Mouse (Mus musculus): Measurements from ENCODE around the gene 2310034G01Rik. TPM values are rescaled to one million over a fixed set of nuclear protein-coding genes. Genes with fewer than 3 reads are reported as not detected.
A peak's percentile ranks its signal among the peaks of the same experiment; 100 is the strongest.

2310034G01Rik gene
- polyA plus RNA-seq, 1 experiment from 2014 or later: 0.17 TPM

- H3K4me3 ChIP-seq (ENCODE audit: inconsistent target): no peak overlapping the region
These were observed 25.4 kb upstream of the 2310034G01Rik start for GRCm38 (mm10) chr19:46375489-46375888.

GRCm38 (mm10) chr19:46374477-46375088, 24.5 kb upstream of the 2310034G01Rik start:
- no peak overlapping the region for H3K4me3 ChIP-seq (ENCODE audit: inconsistent target)
- H3K36me3 ChIP-seq (ENCODE audit: inconsistent target): peaks cover 33% of the 10 kb centered on the region
- 89% methylated on average over 21 of the region's 21 CpGs for WGBS (ENCODE audit: missing documents)
- H3K79me2 ChIP-seq (ENCODE audit: inconsistent target): no peaks in the 10 kb centered on the region
- no peak overlapping the region for H3K27ac ChIP-seq

More at GRCm38 (mm10) chr19:46375489-46375888, 25.4 kb upstream of the 2310034G01Rik start:
- WGBS (ENCODE audit: missing documents): 82% methylated on average over 5 of the region's 5 CpGs
- H3K36me3 ChIP-seq (ENCODE audit: inconsistent target): peaks cover 42% of the 10 kb centered on the region
- no peak overlapping the region for H3K27ac ChIP-seq
- no peaks in the 10 kb centered on the region for H3K79me2 ChIP-seq (ENCODE audit: inconsistent target)

GRCm38 (mm10) chr19:46369204-46369603, 19.1 kb upstream of the 2310034G01Rik start:
- no peak overlapping the region for H3K4me3 ChIP-seq (ENCODE audit: inconsistent target)
- whole genome bisulfite sequencing (ENCODE audit: missing documents): 31% methylated on average over 4 of the region's 4 CpGs
- H3K79me2 ChIP-seq (ENCODE audit: inconsistent target): peaks cover 12% of the 10 kb centered on the region; the same call in 1 of the 2 replicates
- no peak overlapping the region for H3K27ac ChIP-seq
- 0 out of 2 replicates have a peak, but pooled peaks cover 10% of the 10 kb centered on the region for H3K36me3 ChIP-seq (ENCODE audit: inconsistent target)

DNA sequence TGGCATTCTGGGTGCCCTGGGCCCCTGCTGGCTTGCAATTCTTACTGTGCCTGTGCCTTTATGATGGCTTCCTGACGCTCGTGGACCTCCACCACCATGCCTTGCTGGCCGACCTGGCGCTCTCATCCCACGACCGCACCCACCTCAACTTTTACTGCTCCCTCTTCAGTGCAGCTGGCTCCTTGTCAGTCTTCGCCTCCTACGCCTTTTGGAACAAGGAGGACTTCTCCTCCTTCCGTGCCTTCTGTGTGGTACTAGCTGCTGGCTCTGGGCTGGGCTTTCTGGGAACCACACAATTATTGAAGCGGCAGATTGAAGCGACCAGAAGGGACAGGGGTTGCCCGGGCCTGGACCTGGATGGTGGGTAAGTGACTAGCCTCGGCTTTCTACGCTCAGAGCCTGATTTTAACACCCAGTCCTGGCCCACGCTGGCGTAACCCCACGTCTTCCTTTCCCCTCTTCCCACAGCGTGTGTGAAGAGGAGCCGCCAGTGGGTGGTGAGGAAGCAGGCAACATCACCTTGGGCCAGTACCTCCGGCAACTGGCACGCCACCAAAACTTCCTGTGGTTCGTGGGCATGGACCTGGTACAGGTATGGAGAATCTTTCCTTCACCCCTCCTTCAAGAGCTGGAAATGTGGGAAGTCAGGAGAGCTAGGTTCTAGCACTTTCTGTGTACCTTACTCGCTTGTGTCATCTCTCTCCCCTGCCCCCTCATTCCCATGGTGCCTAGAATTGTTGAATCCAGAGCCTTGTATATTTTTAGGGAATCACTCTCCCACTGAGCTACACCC, 17.9 kb upstream of the 2310034G01Rik start:
- H3K36me3 ChIP-seq (ENCODE audit: inconsistent target): 0 out of 2 replicates have a peak, but pooled peaks cover 10% of the 10 kb centered on the region
- WGBS (ENCODE audit: missing documents): 87% methylated on average over 22 of the region's 23 CpGs
- H3K4me3 ChIP-seq (ENCODE audit: inconsistent target): no peak overlapping the region
- H3K27ac ChIP-seq: no peak overlapping the region
- H3K79me2 ChIP-seq (ENCODE audit: inconsistent target): peaks cover 12% of the 10 kb centered on the region; the same call in 1 of the 2 replicates

GRCm38 (mm10) chr19:46363294-46364009, 13.3 kb upstream of the 2310034G01Rik start:
- H3K4me3 ChIP-seq (ENCODE audit: inconsistent target): no peak overlapping the region
- no peaks in the 10 kb centered on the region for H3K36me3 ChIP-seq (ENCODE audit: inconsistent target)
- H3K27ac ChIP-seq: no peak overlapping the region
- peaks cover 23% of the 10 kb centered on the region; the same call in 1 of the 2 replicates for H3K79me2 ChIP-seq (ENCODE audit: inconsistent target)
- WGBS (ENCODE audit: missing documents): 62% methylated on average over 11 of the region's 11 CpGs

GRCm38 (mm10) chr19:46362104-46362503, 12.0 kb upstream of the 2310034G01Rik start:
- Histone ChIP-seq H3K79me2 (ENCODE audit: inconsistent target) (peaks cover 25% of the 10 kb centered on the region; the same call in 1 of the 2 replicates), H3K27ac (no peak overlapping the region), H3K36me3 (ENCODE audit: inconsistent target) (no peaks in the 10 kb centered on the region), H3K4me3 (ENCODE audit: inconsistent target) (no peak overlapping the region)
- 96% methylated on average over 8 of the region's 8 CpGs for WGBS (ENCODE audit: missing documents)

DNA sequence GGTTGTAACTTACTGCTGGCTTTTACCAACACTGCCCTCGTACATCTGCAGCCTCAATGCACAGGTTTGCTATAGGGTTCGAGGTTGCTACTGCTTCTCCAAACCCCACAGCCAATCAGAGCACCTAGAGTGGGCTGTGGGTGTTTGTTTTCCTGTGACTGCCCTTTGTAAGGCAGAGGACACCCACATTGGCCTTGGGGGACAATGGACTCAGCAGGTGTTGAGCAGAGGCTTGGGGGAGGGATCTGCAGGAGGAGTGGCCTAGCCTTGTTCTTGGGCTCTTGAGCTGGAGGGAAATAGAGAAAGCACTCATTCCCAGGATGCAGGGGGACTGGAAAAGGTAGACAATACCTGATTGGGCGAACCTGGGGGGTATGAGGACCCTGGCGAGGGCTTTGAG, 8.3 kb upstream of the 2310034G01Rik start:
- no peaks in the 10 kb centered on the region for H3K36me3 ChIP-seq (ENCODE audit: inconsistent target)
- H3K27ac ChIP-seq: peak overlapping the region; percentile 42
- peaks cover 13% of the 10 kb centered on the region; the same call in 1 of the 2 replicates for H3K79me2 ChIP-seq (ENCODE audit: inconsistent target)
- WGBS (ENCODE audit: missing documents): 40% methylated on average over 4 of the region's 4 CpGs
- H3K4me3 ChIP-seq (ENCODE audit: inconsistent target): peak overlapping the region; percentile 69; the same call in 1 of the 2 replicates

GRCm38 (mm10) chr19:46357344-46358280, 7.5 kb upstream of the 2310034G01Rik start:
- Histone ChIP-seq H3K36me3 (ENCODE audit: inconsistent target) (no peaks in the 10 kb centered on the region), H3K4me3 (ENCODE audit: inconsistent target) (peak overlapping the region; percentile 69), H3K79me2 (ENCODE audit: inconsistent target) (peaks cover 13% of the 10 kb centered on the region; the same call in 1 of the 2 replicates), H3K27ac (peak overlapping the region; percentile 42)
- WGBS (ENCODE audit: missing documents): 4% methylated on average over 25 of the region's 25 CpGs

DNA sequence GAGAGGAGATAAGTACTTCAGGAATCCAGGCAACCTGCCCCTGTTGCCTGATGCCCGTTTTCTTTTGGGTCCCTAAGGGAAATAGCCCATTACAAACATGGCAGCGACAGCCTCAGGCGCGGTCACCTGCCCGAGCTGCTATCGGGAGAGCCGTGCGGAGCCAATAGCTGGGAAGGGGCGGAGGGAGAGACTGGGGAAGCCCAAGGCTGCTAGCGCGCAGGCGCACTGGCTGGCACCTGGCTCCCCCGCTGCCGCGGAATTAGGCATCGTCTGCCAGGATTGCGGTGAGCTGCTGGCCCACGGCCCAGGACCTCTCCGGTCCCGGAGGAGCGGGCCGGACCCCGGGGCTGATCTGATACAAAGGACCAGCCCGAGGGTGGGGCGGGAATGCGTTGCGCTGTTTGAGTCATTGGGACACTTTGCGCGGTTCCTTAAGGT, 6.6 kb upstream of the 2310034G01Rik start:
- Histone ChIP-seq H3K4me3 (ENCODE audit: inconsistent target) (peak overlapping the region; percentile 69), H3K36me3 (ENCODE audit: inconsistent target) (no peaks in the 10 kb centered on the region), H3K79me2 (ENCODE audit: inconsistent target) (peaks cover 13% of the 10 kb centered on the region; the same call in 1 of the 2 replicates), H3K27ac (peak overlapping the region; percentile 47)
- WGBS (ENCODE audit: missing documents): 2% methylated on average over 28 of the region's 29 CpGs

DNA sequence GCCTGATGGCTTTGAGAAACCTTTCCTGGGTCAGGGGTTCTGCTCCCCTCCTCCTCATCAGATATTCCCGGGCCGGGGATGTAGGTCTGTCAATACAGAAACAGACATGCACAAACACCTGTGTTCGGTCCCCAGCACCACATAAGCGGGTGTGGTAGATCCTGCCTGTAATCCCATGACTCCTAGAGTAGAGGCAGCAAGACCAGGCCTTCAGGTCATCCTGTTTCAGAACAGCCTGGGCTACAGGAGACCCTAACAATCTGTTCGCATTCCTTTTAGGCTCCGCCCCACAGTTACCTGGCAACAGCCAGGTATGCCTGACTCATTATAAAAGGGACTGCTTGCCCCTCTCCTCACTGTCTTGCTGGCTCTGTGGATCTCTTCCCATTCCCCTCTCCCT, 552 bp downstream of the 2310034G01Rik start:
- no peaks in the 10 kb centered on the region for H3K79me2 ChIP-seq (ENCODE audit: inconsistent target)
- WGBS (ENCODE audit: missing documents): 56% methylated on average over 6 of the region's 6 CpGs
- H3K4me3 ChIP-seq (ENCODE audit: inconsistent target): peak overlapping the region; percentile 21
- no peak overlapping the region for H3K27ac ChIP-seq
- no peaks in the 10 kb centered on the region for H3K36me3 ChIP-seq (ENCODE audit: inconsistent target)

DNA sequence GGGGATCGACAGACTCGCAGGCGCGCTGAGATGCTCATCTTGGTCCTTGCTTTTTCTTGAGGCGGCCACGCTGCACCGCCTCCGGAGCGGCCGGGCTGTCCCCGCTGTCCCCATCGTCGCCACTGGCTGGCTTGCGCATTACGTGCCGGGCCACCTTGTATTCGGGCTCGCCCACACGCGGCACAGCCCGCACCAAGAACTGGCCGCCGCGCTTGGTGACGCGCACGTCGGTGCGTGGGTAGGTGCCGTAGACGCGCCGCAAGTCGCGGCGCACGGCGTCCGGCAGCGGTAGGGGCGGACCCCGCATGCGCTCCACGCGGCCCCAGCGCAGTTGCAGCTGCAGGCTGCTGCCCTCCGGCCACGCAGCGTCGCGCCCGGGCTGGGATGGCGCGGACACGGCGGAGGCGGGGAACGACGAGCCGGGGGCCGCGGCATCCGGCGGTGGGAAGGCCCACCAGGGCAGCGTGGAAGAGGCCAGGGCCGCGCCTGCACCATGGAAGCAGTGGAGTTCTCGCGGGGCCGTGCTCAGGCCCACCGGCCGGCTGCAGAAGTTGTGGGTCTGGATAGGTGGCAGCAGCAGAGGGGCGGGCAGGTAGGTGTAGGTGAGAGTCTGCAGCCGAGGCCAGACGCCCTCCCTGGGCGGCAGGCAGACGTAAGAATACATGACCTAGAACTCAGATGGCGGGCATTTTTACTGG, 1.2 kb downstream of the 2310034G01Rik start:
- under 1% methylated on average over 76 of the region's 78 CpGs for WGBS (ENCODE audit: missing documents)
- Histone ChIP-seq H3K79me2 (ENCODE audit: inconsistent target) (no peaks in the 10 kb centered on the region), H3K4me3 (ENCODE audit: inconsistent target) (peak overlapping the region; percentile 61), H3K27ac (no peak overlapping the region), H3K36me3 (ENCODE audit: inconsistent target) (no peaks in the 10 kb centered on the region)

GRCm38 (mm10) chr19:46347936-46348668, 2.0 kb downstream of the 2310034G01Rik start:
- Histone ChIP-seq H3K4me3 (ENCODE audit: inconsistent target) (peak overlapping the region; percentile 61), H3K79me2 (ENCODE audit: inconsistent target) (no peaks in the 10 kb centered on the region), H3K27ac (no peak overlapping the region), H3K36me3 (ENCODE audit: inconsistent target) (no peaks in the 10 kb centered on the region)
- WGBS (ENCODE audit: missing documents): 25% methylated on average over 14 of the region's 14 CpGs

- no peak overlapping the region for H3K27ac ChIP-seq
- 100% methylated on average over 1 of the region's 1 CpGs for WGBS (ENCODE audit: missing documents)
- no peak overlapping the region for H3K4me3 ChIP-seq (ENCODE audit: inconsistent target)
- no peaks in the 10 kb centered on the region for H3K79me2 ChIP-seq (ENCODE audit: inconsistent target)
- H3K36me3 ChIP-seq (ENCODE audit: inconsistent target): no peaks in the 10 kb centered on the region
These were observed 3.0 kb downstream of the 2310034G01Rik start for GRCm38 (mm10) chr19:46347146-46347545.
